Mouse (Mus musculus) frontal cortex, postnatal 25 days (tissue): ENCODE data around the gene Grik3.

Experiments
- DNase-seq, 2 experiments: peaks; one replicate each; pipeline ENCODE4 v3.0.0; 2022; ENCODE audit warnings: low spot score in 2 of 2

Gene Grik3

DNA sequence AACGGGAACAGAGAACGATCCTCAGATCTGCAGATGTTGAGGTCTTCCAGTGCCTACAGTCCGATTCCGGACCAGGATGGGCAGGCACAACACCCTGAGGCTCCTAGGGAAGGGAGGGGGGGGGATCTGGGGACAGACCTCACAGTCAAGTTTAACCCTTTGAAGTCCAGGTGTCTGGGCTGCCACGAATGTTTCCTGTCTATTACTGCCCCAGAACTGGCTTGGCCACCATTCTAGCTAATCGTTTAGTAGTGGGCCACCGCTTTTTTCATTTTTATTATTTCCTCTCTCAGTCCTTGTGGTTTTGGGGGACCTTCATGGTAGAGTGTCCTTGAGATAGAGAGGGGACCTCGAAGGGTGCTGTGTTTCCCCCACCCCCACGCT, 1.6 kb downstream of the Grik3 start:
- no peak for DNase-seq

DNA sequence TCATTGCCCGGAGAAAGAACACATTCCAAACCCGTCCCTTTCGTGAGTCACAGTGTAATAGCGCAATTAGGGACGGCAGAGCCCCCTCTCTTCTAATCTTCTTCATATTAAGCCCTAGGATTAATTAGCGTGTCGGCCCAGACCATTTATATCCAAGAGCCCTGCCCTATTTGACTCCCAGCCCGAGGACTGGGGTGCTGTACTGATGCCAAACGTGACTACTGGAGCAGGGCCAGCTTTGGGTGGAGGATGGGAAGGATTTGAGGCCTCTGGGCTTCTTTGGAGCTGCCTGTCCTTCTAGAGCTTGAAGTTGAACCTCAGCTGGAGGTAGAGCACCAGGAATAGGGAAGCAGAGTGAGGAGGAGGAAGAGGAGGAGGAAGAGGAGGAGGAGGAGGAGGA, 2.2 kb downstream of the Grik3 start:
- DNase-seq: no peak

DNA sequence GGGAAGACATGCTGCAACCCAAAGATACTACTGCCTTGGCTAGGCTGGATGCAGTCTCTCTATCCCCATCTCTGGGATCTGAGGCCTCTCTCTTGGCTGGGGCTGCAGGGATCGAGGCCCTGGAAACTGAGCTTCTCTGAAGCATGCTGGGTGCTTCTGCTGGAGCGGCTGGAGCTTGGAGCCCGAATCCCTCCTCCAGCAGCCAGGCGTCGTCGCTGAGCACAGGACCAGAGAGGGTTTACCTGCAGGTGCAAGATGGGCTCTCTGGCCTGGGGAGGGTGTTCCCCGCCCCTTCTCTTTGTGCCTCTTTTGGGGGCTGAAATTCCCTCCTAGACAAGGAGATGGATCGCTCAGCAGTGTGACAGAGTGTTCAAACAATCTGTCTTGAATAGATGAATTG, 2.6 kb downstream of the Grik3 start:
- no peak for DNase-seq

DNA sequence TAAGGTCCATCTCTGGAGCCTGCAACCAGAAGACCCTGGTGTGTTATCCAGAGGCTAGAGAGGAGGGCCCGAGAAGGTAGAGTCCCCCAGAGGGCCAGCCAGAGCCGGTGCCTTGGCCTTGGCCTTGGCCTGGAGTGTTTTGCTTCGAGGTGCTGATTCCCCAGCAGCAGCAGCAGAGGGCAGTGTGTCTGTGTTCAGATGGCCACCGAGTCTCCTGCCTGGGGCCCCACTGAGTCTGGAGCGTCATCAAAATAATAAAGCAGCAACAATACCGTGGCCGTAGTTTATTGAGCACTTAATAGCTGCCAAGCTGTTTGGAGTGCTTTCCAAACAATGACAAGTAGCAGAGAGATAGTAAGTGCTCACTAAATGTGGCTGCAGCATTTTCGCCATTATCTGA, 5.0 kb downstream of the Grik3 start:
- DNase-seq: no peak

DNA sequence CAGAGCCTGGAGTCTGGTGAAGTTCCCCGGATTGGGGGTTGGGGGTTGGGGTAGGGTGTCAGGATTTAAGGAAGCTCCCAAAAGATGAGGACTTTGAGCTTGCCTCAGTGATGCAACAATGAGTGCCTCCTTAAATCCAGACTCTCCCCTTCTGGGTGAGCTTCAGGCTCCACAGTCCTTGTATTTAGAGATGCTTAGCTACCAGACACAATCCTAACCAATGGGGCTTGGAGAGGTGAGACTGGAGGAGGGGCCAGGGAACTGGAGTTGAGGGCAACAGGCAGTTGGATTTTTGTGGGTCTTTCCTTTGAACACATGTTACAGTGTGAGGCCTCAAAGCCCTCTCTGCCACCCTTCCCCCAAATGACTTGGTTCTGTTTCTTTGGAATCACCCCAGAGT, 6.5 kb downstream of the Grik3 start:
- no peak for DNase-seq

DNA sequence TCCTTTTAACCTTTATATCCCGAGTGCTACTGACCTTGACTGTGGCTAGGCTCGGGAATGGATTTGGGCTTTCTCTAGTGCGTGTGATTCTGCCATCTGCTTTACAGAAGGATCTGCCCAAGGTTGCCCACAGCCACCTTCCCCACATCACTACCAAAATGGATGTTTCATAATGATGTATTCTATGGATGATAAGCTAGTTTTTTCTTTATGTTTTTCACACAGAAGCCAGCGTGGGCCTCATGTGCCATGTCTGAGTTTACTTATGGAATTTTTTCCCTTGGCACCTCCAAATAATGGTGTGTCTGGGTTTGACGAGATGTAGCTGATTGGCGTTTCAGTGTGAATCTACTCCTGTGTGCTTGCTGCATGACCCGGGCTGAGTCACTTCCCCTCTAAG, 7.0 kb downstream of the Grik3 start:
- DNase-seq: no peak

DNA sequence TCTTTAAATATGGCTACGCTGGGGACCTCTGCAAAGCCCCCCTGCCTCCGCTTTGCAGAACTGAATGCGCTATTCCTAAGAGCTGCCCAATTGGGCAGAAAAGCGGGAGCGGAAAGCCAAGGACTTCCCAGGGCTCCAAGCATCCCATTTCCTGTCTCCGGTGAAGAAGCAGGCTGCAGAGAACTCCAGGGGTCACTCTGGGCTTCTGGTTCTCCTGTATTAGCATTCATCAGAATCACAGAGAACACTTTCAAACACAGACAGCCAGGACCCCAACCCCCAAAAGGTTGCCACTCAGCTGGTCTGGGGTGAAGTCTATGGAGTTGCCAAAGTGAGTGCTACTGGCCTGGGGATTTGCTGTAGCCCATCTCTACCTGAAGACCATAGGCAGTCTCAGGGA, 8.4 kb downstream of the Grik3 start:
- DNase-seq: no peak

DNA sequence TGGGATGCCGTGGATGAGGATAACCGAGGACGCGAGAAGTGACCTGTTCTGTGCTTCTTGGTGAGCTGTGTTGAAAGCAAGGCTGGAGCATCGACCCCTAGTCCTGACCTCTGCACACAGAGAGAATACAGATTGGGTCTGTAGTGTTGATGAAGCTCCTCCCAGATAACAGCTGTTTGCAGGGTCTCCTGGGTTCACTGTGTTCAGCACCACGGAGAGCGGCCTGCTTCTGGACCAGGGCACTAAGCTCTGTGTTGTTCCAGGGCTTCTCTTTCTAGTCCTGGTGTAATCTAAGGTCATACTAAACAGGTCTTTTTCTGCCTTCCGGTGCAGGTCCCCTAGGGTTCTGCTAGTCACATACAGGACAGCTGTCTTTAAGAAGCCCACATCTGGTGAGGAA, 12.4 kb downstream of the Grik3 start:
- DNase-seq: no peak

DNA sequence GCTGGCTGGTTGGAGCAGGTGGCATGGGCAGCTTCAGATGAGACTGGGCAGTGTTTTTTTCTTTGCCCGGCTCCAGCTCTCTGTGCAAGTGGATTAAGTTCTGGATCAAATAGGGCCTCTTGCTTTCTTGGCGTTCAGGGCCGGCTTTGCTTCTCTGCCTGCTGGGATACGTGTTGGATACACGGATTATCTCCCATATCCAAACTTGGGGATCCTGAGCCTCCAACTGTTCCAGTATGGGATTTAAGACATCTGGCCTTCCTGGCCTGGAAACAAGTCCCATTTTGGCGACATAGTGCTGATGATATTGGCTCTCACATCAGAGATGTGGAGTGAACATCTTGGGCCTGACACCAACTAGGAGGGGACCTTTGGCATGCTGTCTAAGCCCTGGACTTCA, 21.9 kb downstream of the Grik3 start:
- DNase-seq: no peak

DNA sequence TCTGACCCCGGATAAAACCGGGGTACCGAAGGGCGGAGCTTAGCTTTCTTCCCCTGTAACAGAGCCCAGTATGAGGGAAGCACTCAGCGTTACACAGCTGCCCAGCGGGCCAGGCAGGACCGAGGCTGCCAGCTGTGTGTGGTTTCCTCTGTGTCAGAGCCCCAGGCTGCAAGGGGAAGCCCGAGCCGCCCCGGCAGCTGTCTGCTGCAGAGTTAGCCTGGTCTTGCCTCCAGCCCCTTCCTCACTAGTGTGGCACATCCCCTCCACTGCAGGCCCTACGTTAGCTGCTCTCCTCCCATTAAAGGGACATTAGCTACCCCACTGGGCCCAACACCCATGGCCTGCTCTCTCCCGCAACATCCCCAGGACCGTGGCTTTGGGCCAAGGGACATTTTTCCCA, 25.1 kb downstream of the Grik3 start:
- no peak for DNase-seq

DNA sequence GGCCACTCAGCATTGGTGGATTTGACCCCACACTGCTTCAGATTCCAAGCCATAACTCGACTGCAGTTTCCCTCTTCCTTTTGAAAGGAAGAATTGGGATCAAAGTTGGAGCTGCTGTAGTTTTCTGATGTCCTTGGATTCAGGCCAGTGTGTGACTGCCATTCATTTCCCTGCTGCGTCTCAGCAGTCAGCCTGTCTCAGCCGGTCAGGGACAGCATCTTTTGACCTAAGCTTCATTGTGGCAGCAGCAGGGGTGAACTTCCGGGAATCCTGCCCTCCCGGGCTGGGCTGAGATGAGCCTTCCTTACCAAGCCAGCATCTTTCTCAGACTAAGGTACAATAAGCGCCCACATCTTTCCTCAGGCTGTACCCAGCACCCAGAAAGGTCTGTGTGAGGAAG, 26.1 kb downstream of the Grik3 start:
- no peak for DNase-seq

DNA sequence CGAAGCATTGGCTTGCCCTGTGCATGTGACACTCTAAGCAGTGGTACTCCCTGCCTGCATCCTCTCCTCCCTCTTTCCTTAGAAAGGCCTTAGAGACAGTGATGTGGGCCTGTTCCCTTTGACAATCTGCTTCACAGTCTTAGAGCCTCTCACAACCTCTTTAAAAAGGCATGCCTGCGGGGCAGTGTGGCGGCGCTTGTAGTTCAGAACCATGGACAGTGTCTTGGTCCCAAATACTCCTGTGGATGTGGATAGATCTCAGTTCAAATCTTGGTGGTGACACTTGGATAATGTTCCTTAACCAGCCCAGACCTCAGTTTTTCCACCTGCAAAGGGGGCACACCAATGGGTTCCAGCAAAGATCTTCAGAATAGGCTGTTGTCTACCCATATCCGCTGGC, 28.4 kb downstream of the Grik3 start:
- DNase-seq: no peak

DNA sequence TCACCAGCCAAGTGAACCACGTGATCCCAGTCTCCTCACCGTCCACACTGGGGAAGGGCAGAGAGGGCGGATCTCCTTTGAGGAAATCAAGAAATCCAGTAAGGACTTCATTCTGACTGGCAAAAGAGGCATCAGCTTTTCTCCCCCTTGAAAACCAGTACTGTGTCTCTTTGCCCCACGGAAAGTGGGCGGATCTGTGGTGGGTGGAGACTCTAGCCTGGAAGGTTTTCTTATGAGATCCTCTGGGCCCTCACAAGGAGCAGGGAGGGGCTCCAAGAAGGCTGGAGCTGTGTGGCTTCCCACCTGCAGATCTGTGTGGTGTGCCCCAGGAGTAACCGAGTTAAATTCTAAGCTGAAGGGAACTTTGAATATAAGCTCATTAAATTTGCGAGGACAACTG, 32.4 kb downstream of the Grik3 start:
- DNase-seq: no peak

DNA sequence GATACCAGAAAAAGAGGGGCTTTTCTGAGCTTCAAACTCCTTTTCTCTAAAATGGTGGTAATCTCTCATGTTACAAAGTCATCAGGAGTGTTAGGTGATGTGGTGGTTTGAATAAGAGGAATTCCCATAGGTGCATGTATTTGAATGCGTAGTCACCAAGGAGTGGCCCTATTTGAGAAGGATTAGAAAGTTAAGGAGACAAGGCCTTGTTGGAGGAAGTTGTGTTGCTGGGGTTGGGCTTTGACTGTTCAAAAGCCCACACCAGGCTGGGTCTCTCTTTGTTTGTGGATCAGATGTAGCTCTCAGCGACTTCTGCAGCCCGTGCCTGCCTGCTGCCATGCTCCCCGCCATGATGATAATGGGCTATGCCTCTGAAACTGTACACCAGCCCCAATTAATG, 34.8 kb downstream of the Grik3 start:
- DNase-seq: no peak

DNA sequence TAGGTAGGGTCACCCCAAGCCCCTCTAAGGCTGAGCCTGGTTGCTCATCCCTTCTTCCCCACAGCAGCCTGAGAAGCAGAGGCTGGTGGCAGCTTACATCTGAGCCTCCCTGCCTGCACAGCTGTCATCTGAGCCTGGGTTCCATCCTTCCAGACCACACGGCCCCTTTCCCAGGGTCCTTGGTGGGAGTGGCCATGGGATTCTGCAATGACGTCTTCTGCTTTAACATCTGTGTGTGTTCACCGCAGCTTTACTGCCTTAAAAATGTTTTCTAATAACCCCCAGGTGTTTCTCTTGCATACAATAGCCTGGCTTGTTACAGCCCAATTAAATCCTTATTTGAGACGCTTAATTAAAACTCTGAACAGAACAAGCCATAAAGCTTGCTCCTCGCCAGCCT, 35.9 kb downstream of the Grik3 start:
- no peak for DNase-seq

DNA sequence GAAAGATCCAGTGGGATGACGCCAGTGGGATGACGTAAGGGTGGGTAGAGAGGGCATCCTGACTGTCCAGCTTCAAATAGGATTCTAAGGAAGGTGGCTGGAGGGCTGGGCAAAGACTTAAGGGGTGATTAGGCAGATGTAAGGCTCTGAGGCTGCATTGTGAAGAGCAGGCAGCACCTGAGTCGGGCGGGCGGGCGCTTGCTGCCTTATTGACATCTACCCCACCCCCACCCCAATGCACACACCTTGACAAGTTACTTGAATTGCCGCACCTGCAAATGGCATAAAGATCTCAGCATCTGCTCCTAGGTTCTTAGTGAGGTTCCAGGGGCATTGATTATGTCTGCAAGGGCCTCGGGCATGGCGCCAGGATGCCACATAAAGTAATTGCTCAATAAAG, 43.5 kb downstream of the Grik3 start:
- no peak for DNase-seq

DNA sequence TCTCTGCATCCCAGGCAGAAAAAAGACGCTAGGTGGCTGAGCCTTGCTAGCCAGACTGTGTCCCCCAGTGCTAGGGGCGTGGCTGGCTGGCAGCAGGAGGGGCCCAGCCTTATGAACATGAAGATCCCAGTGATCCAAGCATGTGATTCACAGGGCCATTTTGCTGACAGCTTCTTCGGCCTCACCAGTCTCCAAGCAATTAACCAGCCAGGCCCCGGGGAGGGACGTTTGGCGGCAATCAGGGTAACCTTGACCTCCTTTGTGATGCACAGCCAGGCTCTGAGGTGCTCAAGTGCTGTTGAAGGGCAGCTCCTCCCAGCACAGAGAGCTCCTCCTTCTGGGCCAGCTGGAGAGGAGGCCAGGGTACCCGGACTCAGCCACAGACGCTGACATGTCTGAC, 43.9 kb downstream of the Grik3 start:
- DNase-seq: no peak

DNA sequence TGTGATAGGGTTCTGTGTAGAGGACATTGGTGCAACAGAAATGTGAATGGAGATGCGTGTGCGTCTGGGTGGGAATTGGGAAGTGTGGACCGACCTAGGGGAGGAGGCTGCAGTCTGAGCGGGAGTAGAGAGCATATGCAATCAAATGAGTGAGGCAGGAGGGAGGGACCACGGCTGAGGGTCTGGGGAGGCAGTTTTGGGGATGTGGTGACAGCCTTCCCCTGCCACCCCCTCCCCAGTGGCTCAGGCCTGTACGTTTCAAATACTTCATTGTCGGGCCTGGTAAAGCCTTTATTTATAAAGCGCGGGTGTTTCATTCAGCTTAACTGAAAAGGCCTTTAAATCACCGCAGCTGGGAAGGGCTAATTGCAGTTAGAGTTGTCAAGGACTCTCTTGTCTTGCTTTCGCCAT, 44.5 kb downstream of the Grik3 start:
- DNase-seq: no peak

DNA sequence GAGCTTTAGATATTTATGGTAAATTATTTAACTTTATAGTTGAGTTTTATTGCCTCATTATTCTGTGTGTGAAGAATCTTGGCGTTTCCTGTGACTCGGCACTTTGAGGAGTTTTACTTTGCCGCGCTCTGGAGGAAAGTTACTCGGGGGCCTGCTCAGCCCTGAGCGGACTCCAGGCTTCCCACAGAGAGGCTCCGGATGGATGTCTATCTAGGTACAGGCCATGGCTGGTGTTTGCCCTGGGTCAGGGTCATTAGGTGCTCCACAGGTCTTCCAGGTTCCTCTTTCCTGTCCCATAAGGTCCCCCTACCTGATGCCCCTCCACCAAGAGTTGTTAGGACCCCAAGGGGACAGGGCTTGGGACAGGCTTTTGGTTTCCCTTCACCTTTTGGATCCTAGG, 45.0 kb downstream of the Grik3 start:
- DNase-seq: no peak

DNA sequence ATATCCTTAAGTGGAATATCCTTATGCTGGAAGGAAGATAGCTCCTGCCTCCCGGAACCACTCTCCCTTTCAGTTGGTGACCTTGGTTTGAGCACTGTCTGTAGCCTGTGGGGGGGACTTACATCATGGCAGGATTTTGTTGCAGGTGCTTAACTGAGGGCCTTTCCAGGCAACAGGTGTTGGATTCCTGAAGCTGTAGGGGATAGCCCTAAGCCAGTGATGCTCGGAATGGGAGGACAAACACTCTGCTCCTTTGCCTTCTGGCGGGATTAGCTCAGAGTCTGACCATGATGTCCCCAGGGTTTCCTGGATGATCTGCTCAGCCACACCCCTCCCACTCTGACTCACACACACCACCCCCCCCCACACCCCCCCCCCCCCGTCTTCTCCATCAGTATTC, 45.5 kb downstream of the Grik3 start:
- DNase-seq: no peak

DNA sequence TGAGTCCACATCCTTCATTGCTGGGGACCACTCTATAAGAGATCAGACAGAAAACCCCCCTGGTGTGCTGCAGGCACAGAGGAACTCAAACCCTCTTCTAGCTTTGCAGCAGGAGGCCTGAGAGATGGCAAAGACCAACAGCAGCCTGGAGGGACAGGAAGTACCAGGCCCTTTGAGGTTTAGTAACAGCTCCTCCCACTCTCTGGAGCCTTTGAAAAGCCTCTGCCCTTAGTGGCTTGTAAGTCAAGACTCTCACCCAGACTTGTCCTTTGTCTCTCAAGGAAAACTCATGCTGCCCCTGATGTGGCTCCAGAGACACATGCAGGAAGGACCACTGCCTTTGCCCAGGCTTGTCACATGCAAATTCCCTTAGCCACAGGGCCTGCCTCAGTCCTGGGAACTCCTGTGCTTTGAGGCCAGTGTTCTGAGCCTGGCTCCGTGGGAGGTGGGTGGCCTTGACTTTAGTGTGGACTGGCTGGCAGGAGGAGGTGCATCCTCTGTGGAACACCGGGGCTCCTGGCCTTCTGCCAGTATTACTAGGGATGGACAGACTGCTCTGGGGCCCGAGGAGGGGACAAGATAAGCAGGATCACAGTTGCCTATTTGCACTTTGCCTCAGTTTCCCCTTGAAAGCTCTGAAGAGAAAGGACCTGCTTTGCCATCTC, 47.9 kb downstream of the Grik3 start:
- DNase-seq: no peak

DNA sequence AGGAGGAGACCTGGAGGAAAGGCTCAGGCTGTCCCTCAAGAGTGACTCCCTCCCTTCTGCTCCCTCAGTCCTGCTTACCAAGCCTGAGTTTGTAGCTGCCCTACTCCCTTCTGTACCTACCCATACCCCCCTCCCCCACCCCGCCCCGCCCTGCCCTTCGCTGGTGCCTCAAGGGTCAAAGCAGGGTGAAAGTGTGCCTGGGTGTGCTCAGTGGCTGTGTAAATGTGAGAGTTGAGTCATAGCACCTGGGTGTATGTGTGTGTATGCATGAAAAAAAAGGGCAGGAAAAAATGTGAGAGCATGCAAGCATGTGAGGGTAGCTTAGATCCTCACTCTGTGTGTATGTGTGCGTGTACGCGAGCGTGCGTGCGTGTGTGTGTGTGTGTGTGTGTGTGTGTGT, 49.1 kb downstream of the Grik3 start:
- no peak for DNase-seq

DNA sequence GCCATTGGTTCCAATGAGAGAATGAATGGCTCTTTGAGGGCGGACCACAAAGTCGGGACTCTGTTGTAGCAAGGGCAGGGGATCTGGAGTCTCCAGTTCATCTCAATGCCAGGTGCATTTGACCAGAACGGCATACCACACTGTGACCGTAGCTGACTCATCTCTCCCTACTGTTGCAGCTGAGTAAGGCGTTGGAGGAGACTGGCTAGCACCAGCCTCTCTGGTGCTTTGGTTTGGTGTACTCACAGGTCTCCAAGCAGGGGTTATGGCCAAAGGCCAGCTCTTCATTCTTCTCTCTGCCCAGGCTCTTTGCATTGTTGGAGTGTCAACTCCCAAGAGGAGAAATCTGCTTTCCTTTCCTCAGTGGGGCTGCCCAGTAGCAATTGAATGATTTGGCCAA, 52.7 kb downstream of the Grik3 start:
- DNase-seq: no peak

DNA sequence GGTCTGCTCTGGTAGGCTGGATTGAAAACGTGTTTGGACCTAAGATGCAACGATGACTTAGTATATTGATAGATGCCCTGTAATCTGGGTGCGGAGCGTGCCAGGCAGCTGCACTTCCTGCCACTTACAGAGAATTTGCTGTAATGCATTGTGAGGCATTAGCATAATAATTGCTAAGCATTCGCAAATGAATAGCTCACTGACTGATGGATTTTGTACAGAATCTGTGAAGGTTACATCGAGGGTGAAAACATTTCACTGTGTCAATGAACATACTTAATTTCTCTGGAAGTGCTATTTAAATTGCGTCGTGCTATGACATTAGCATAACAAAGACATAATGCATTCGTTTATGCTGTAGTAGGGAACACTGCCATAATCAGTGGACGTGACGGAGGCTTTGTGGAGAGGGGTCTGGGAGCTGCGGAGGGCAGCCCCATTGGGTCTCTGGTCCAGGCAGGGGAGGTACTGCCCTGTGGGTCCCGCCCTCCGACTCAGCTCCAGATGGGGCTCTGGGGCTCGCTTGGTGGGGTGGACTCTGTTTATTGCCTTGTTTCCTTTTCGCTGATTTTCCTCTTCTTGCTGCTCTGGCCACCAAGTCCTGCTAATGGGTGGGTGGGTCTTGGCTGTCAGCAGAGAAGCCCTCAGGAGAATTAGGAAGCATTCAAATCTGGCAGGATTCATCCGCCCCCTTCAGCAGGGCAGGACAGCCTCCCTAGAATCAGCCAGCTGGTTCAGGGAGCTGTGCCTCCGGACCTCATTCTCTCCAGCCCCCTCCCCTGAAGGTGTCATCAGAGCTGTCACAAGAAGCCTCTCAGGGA, 54.7 kb downstream of the Grik3 start:
- no peak for DNase-seq
